ENCODE assay signal across 9 mouse cellular contexts in genomic region chr2:65024887-65025286, GRCm38 (mm10). TPM values are rescaled to one million over a fixed set of nuclear protein-coding genes. Genes with fewer than 3 reads are reported as not detected.
DNase-seq lines count a peak whose midpoint lies in the region; ATAC-seq and TF ChIP-seq lines count a peak whose summit lies in the region.
"Had no signal": no experiment of that assay in that cellular context is flagged by ENCODE, and none has a peak within 500 bp of the region (broad histone marks: within the 10 kb centered on the region; RNA-seq: fewer than 3 reads in every experiment).

TSS of gene Grb14 (minus strand) at chr2:65024987.

- no peak for TF ChIP-seq EP300 in liver, postnatal 0 days (IDR thresholded peaks at IDR 0.05; ENCODE audit: low read depth)

- DNase-seq in cerebellum, adult 2 months: no peak
- DNase-seq in cerebellum, postnatal 25 days: no peak
- DNase-seq in liver, postnatal 0 days: no peak
- no peak for DNase-seq in liver
- DNase-seq in thymus, adult 18-20 months: no peak
- DNase-seq: kidney, adult 18-20 months had no signal

- H3K4me1 ChIP-seq in cerebellum, adult 2 months (ENCODE audit: control insufficient read depth, insufficient read depth, low read length): no peaks in the 10 kb centered on the region
- no peaks in the 10 kb centered on the region for H3K4me1 ChIP-seq in liver, postnatal 0 days (ENCODE audit: insufficient read depth)
- H3K4me1 ChIP-seq in heart, embryonic 15.5 days (replicated peaks): peaks cover 10% of the 10 kb centered on the region; the same call in 1 of the 2 replicates
- H3K4me1 ChIP-seq in midbrain, embryonic 15.5 days: peaks cover 17% of the 10 kb centered on the region; the same call in 1 of the 2 replicates

- H3K9ac ChIP-seq in liver, postnatal 0 days (replicated peaks): no peak within 1 kb of the TSS
- no peak within 1 kb of the TSS for H3K9ac ChIP-seq in heart, embryonic 15.5 days
- no peak within 1 kb of the TSS for H3K9ac ChIP-seq in midbrain, embryonic 15.5 days

- H3K4me2 ChIP-seq in liver, postnatal 0 days (ENCODE audit: low read depth, low read length): no peak within 1 kb of the TSS
- no peak within 1 kb of the TSS for H3K4me2 ChIP-seq in heart, embryonic 15.5 days
- H3K4me2 ChIP-seq in midbrain, embryonic 15.5 days: no peak within 1 kb of the TSS

- H3K27me3 ChIP-seq in cerebellum, adult 2 months (ENCODE audit: control insufficient read depth, insufficient read depth, low read length): no peaks in the 10 kb centered on the region
- 0 out of 2 replicates have a peak, but pooled peaks cover 2% of the 10 kb centered on the region for H3K27me3 ChIP-seq in liver, postnatal 0 days (ENCODE audit: insufficient read depth, low read length)
- no peaks in the 10 kb centered on the region for H3K27me3 ChIP-seq in heart, embryonic 15.5 days
- no peaks in the 10 kb centered on the region for H3K27me3 ChIP-seq in midbrain, embryonic 15.5 days (replicated peaks)

- no peak within 1 kb of the TSS for H3K27ac ChIP-seq in cerebellum, adult 2 months (ENCODE audit: insufficient read depth, low read length)
- no peak within 1 kb of the TSS for H3K27ac ChIP-seq in liver, postnatal 0 days (ENCODE audit: low read depth)
- no peak within 1 kb of the TSS for H3K27ac ChIP-seq in heart, embryonic 15.5 days
- no peak within 1 kb of the TSS for H3K27ac ChIP-seq in midbrain, embryonic 15.5 days

- WGBS in cerebellum, adult 2 months: 89% methylated on average over 1 of the region's 1 CpGs
- 71% methylated on average over 1 of the region's 1 CpGs for WGBS in liver, postnatal 0 days (ENCODE audit: insufficient replicate concordance)
- WGBS in heart, embryonic 15.5 days: 85% methylated on average over 1 of the region's 1 CpGs
- WGBS in midbrain, embryonic 15.5 days: 98% methylated on average over 1 of the region's 1 CpGs

- no peak for TF ChIP-seq POLR2A in cerebellum, adult 2 months (IDR thresholded peaks at IDR 0.05; ENCODE audit: borderline replicate concordance, insufficient read depth, low read length)

- no peak for TF ChIP-seq CTCF in cerebellum, adult 2 months (IDR thresholded peaks at IDR 0.05; ENCODE audit: borderline replicate concordance, insufficient read depth, low read depth, low read length)
- no peak for TF ChIP-seq CTCF in liver, postnatal 0 days (IDR thresholded peaks at IDR 0.05; ENCODE audit: low read depth)

- H3K4me3 ChIP-seq in cerebellum, adult 2 months (replicated peaks; ENCODE audit: insufficient read depth, low read depth, low read length): no peak within 1 kb of the TSS
- no peak within 1 kb of the TSS for H3K4me3 ChIP-seq in liver, postnatal 0 days (ENCODE audit: low read depth, low read length)
- no peak within 1 kb of the TSS for H3K4me3 ChIP-seq in heart, embryonic 15.5 days
- no peak within 1 kb of the TSS for H3K4me3 ChIP-seq in midbrain, embryonic 15.5 days

- H3K36me3 ChIP-seq in liver, postnatal 0 days (replicated peaks; ENCODE audit: insufficient read depth, low read length): no peaks in the 10 kb centered on the region
- no peaks in the 10 kb centered on the region for H3K36me3 ChIP-seq in heart, embryonic 15.5 days
- no peaks in the 10 kb centered on the region for H3K36me3 ChIP-seq in midbrain, embryonic 15.5 days (replicated peaks)

- no peak for ATAC-seq in liver, postnatal 0 days
- no peak for ATAC-seq in heart, embryonic 15.5 days (replicated peaks; ENCODE audit: insufficient number of reproducible peaks, insufficient read depth, low FRiP score, low read depth)
- no peak for ATAC-seq in midbrain, embryonic 15.5 days (replicated peaks)
- ATAC-seq in erythroblast, adult 5-6 weeks (replicated peaks; ENCODE audit: low FRiP score, poor library complexity, severe bottlenecking): no peak

- H3K9me3 ChIP-seq in liver, postnatal 0 days (ENCODE audit: low read length): no peaks in the 10 kb centered on the region
- H3K9me3 ChIP-seq in heart, embryonic 15.5 days (replicated peaks): no peaks in the 10 kb centered on the region
- no peaks in the 10 kb centered on the region for H3K9me3 ChIP-seq in midbrain, embryonic 15.5 days

RNA-seq across cellular contexts. Expression of gene Grb14, which starts in this region (rescaled TPM):
- 26.1 and 34.6 TPM in 2 replicates for polyA plus RNA-seq in cerebellum, adult 2 months (2012; rRNA removed)
- polyA plus RNA-seq in liver, postnatal 0 days (2015; fragmentation: Nextera tagmentation; extraction: Ambion mirVana): 39.9 and 45.7 TPM in 2 replicates
- polyA plus RNA-seq in heart, embryonic 15.5 days (2015; fragmentation: Nextera tagmentation; extraction: Ambion mirVana): 97.3 and 111 TPM in 2 replicates
- polyA plus RNA-seq in midbrain, embryonic 15.5 days (2015; fragmentation: Nextera tagmentation; extraction: Ambion mirVana): 30.0 and 31.1 TPM in 2 replicates
- not detected in 2 replicates for total RNA-seq in erythroblast, adult 5-6 weeks (2015; ENCODE audit: low replicate concordance)
- 0.70 and 1.2 TPM in 2 replicates for total RNA-seq in erythroblast, adult 5-6 weeks (2017; ENCODE audit: low replicate concordance)
